Mouse (Mus musculus) forebrain, embryonic 16.5 days (tissue): ENCODE measurements at regions not wholly inside any gene's neighbourhood (a gene's known extent, or its start where the extent isn't known, plus 50 kb on each side); places are given as distances from the start of the nearest gene placed in this dataset.

Experiments used
- ATAC-seq: fragments of 200-750 bp; cut with Nextera tagmentation; 2 replicates; pipeline ENCODE4 v1.8.0; 2017; ENCODE audit warnings: mild to moderate bottlenecking, moderate library complexity
- H3K27ac ChIP-seq: fragments of 300-500 bp; sonication (generic); 2 replicates; pipeline ENCODE4 v1.5.1; 2014; ENCODE audit warnings: low read length, control low read depth
- H3K27me3 ChIP-seq: fragments of 300-500 bp; sonication (generic); replicated peaks from 2 replicates; pipeline ENCODE4 v1.6.1; 2014; ENCODE audit warnings: low read length; ENCODE audit not compliant: control insufficient read depth, insufficient read depth
- H3K36me3 ChIP-seq: fragments of 300-500 bp; sonication (generic); 2 replicates; pipeline ENCODE4 v1.6.1; 2014; ENCODE audit not compliant: control insufficient read depth, insufficient read depth
- H3K4me1 ChIP-seq: fragments of 300-500 bp; sonication (generic); replicated peaks from 2 replicates; pipeline ENCODE4 v1.6.1; 2014; ENCODE audit warnings: low read length; ENCODE audit not compliant: control insufficient read depth, insufficient read depth
- H3K4me2 ChIP-seq: fragments of 300-500 bp; sonication (generic); 2 replicates; pipeline ENCODE4 v1.6.1; 2014; ENCODE audit warnings: mild to moderate bottlenecking, low read length, control low read depth
- H3K4me3 ChIP-seq: fragments of 300-500 bp; sonication (generic); replicated peaks from 2 replicates; pipeline ENCODE4 v1.5.1; 2014; ENCODE audit warnings: mild to moderate bottlenecking, low read length, control low read depth
- H3K9ac ChIP-seq: fragments of 300-500 bp; sonication (generic); replicated peaks from 2 replicates; pipeline ENCODE4 v1.6.1; 2014; ENCODE audit warnings: low read depth, low read length, control low read depth
- H3K9me3 ChIP-seq: fragments of 300-500 bp; sonication (generic); 2 replicates; pipeline ENCODE4 v1.6.1; 2016; ENCODE audit warnings: low read length; ENCODE audit not compliant: control insufficient read depth
- WGBS: fragments of 180-500 bp; shearing (Covaris S2); extraction: QIAGEN DNeasy Blood & Tissue Kit; methylation state at CpG from one replicate; pipeline ENCODE4 v1.1.7; 2014; 5-methylcytosine and 5-hydroxymethylcytosine counted together

DNA sequence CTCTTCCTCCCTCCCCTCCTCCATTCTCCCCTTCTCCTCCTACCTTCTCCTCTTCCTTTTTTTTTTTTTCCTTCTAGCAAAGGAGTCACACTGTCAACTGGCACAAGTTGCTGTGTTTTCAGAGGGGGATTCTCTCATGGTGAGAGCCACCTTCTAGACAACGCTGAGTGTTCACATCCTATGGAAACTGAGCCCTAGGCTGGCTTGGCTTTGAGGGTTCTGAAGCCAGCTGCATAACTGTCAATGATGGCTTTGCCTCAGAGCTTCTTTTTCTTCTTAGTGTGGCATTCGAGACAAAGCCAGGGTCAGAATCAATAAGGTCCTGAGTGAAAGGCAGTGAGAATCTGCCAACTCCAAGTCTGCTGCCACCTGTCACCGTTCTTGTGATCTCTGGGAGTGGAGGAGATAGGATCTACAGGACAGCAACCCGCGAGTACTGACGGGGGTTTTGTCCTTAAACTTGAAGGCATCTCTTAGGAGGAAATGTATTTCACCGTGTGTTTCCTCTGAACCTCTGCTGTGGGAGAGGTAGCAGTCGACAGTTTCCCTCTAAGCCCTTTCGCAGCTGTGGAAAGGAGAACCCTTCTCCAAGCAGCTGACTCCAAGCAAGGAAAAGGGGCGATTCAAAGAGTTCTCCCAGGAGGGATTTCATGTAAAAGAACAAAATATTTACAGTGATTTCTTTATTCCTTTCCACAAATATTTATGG is 269.2 kb downstream of the Hivep2 start:
- H3K27me3 ChIP-seq, result no peaks in the 10 kb centered on the region
- no peak overlapping the region for H3K4me3 ChIP-seq
- H3K4me2 ChIP-seq, result no peak overlapping the region
- no peak overlapping the region for H3K27ac ChIP-seq
- no peak overlapping the region for H3K9ac ChIP-seq
- no peak for ATAC-seq
- H3K9me3 ChIP-seq, result no peaks in the 10 kb centered on the region
- H3K4me1 ChIP-seq, result peaks cover 3% of the 10 kb centered on the region; the same call in 1 of the 2 replicates
- 80% methylated on average over 10 of the region's 10 CpGs for WGBS
- no peaks in the 10 kb centered on the region for H3K36me3 ChIP-seq

DNA sequence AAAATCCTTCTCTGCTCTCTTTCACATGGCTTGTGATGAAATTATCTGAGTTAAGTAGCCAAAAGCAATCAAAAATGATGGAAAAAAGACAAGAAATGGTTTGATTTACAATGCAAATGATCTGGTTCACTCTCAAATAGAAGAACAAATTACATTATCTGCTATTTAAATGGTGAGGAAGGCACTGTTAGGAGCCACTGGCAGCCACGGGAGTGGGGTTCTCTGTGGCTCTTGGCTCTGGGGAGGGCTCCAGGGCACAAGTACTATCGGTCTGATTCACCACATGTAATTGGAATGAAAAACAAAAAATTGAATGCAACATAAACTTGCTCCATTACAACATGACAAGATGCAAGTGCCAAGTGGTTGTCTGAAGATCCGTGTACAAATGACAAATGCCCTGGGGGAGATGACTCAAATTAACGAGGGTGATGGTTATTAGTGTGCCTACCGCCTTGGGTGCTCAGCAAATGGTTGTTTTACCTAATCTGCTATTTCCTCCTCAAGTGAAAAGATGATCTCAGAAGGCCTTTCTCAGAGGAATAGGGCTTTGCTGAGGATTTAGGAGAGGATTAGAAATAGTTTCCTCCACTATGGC is 268.2 kb downstream of the Hivep2 start:
- no peak overlapping the region for H3K4me2 ChIP-seq
- H3K27ac ChIP-seq, result peak overlapping the region; percentile 44; the same call in 1 of the 2 replicates
- H3K36me3 ChIP-seq, result no peaks in the 10 kb centered on the region
- no peak overlapping the region for H3K9ac ChIP-seq
- no peaks in the 10 kb centered on the region for H3K9me3 ChIP-seq
- 29% methylated on average over 5 of the region's 5 CpGs for WGBS
- ATAC-seq, result peak; percentile 64
- H3K4me3 ChIP-seq, result no peak overlapping the region
- H3K4me1 ChIP-seq, result peaks cover 3% of the 10 kb centered on the region; the same call in 1 of the 2 replicates
- no peaks in the 10 kb centered on the region for H3K27me3 ChIP-seq

DNA sequence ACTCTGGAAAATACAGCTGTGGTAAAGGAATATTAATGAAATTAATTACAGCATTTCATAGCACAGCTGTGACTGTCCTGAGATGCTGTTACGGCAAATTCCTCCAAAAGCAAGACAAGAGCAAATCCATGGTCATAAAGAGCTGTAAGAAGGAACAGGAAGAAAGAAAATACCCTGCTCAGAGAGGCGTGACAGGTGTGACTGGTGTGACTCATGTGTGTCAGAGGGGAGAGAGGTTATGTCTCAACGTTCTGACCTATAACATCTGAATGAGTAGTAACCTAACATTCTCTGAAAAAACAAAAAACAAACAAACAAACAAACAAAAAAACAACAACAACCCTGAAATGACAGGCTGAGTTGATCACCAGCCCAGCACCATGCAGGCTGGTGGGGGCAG is 267.5 kb downstream of the Hivep2 start:
- H3K4me3 ChIP-seq, result no peak overlapping the region
- no peaks in the 10 kb centered on the region for H3K9me3 ChIP-seq
- H3K27me3 ChIP-seq, result no peaks in the 10 kb centered on the region
- WGBS, result 79% methylated on average over 3 of the region's 3 CpGs
- no peaks in the 10 kb centered on the region for H3K36me3 ChIP-seq
- no peak overlapping the region for H3K9ac ChIP-seq
- H3K4me2 ChIP-seq, result no peak overlapping the region
- H3K27ac ChIP-seq, result no peak overlapping the region; the same call in 1 of the 2 replicates
- no peak; the same call in 1 of the 2 replicates for ATAC-seq
- peaks cover 3% of the 10 kb centered on the region; the same call in 1 of the 2 replicates for H3K4me1 ChIP-seq

DNA sequence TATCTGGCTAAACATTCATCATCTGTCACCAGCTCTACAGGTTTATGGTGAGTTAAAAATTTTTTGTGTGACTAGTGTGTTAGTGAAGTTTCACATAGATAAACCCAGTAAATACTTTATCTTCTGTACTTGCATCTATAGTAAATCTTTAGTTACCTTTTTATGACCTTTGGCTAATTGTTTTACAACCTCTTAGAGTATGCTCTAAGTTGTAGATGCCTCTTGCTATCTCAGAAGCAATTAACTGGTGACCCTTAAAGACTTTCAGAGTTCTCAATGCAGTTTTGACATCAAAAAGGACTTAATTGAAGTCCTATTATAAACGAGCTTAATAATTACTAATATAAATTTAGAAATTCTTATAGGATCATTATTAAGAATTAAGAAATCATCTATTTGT is 265.6 kb downstream of the Hivep2 start:
- 73% methylated on average over 1 of the region's 1 CpGs for WGBS
- H3K4me1 ChIP-seq, result peaks cover 3% of the 10 kb centered on the region; the same call in 1 of the 2 replicates
- no peaks in the 10 kb centered on the region for H3K36me3 ChIP-seq
- H3K4me3 ChIP-seq, result no peak overlapping the region
- ATAC-seq, result no peak
- no peaks in the 10 kb centered on the region for H3K9me3 ChIP-seq
- no peaks in the 10 kb centered on the region for H3K27me3 ChIP-seq
- H3K27ac ChIP-seq, result no peak overlapping the region
- no peak overlapping the region for H3K4me2 ChIP-seq
- no peak overlapping the region for H3K9ac ChIP-seq

DNA sequence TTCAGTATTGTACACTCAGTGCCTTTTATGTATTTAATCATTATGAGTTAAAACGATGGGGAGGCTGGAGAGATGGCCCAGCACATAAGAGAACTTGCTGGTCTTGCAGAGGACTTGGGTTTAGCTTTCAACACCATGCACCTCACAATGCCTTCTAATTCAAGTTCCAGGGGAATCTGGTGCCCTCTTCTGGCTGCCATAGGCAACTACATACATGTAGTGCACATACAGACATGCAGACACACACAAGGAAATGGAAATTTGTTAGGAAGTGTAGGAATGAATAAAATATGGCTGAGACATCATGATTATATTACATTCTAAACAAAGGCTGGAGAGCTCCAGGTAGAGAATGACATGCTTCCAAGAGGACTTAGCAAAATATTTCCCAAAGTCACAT is 251.4 kb downstream of the Hivep2 start:
- Histone ChIP-seq H3K36me3 (no peaks in the 10 kb centered on the region), H3K4me3 (no peak overlapping the region), H3K4me2 (no peak overlapping the region), H3K27ac (no peak overlapping the region), H3K9me3 (no peaks in the 10 kb centered on the region), H3K9ac (no peak overlapping the region), H3K27me3 (no peaks in the 10 kb centered on the region), H3K4me1 (no peaks in the 10 kb centered on the region)
- ATAC-seq, result no peak
- WGBS, result 100% methylated on average over 1 of the region's 1 CpGs

DNA sequence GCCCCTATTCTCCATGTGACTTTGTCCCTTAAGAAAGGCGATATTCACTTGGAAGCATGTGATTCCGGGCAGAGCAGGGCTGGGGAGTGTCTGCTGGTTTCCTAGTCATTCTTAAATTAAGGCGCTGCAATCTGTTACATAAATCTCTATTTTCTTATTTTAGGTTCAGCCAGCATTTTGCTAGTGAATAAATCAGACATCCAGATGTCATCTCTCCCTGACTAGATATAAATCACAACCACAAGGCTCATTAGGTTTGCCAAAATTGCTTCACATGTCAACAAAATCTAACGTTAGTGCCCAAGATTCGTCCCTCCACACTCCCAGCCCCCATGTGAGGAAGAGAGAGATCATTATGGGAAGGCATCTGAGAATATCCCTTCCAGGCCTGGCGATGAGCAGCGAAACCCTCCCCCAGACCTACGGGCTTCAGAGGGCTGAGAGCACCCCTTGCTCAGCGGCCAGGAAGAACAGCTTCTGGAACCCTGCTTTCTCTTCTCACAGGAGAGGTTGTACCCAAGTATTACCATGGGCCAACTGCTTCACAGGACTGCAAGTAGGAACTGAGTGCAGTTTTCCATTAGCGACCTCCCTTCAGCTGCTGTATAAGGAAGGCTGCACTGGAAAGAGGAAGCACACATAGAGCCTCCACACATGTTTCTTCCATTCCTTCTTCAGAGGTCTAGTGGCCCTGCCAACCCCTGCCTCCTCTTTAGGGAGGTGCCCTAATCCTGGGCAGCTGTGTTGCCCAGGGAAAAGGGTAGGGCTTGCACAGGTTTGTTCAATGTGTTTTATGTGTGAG is 250.5 kb downstream of the Hivep2 start:
- no peaks in the 10 kb centered on the region for H3K9me3 ChIP-seq
- H3K4me3 ChIP-seq, result no peak overlapping the region
- H3K27me3 ChIP-seq, result no peaks in the 10 kb centered on the region
- H3K36me3 ChIP-seq, result no peaks in the 10 kb centered on the region
- no peaks in the 10 kb centered on the region for H3K4me1 ChIP-seq
- ATAC-seq, result peak; percentile 82
- H3K9ac ChIP-seq, result no peak overlapping the region
- H3K27ac ChIP-seq, result peak overlapping the region; percentile 79
- no peak overlapping the region for H3K4me2 ChIP-seq
- 68% methylated on average over 10 of the region's 10 CpGs for WGBS

DNA sequence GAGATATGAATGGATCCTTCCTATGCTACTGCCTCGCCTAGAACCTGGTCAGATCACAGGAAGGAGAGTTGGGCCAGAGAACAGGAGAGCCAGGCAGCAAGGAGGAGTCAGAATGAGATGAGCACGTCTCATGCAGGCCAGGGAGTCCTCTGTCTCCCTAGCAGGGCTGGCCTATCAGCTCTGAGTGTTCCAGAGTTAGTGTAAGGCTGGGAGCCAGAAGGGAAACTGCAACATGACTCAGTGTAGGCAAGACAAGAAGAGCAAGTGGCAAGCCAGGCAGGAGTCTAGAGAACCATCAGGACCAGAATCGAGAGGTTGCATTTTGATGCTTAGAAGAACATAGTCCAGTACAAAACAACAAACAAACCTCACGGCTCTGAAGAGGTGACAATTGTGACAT is 249.6 kb downstream of the Hivep2 start:
- no peaks in the 10 kb centered on the region for H3K4me1 ChIP-seq
- no peaks in the 10 kb centered on the region for H3K36me3 ChIP-seq

DNA sequence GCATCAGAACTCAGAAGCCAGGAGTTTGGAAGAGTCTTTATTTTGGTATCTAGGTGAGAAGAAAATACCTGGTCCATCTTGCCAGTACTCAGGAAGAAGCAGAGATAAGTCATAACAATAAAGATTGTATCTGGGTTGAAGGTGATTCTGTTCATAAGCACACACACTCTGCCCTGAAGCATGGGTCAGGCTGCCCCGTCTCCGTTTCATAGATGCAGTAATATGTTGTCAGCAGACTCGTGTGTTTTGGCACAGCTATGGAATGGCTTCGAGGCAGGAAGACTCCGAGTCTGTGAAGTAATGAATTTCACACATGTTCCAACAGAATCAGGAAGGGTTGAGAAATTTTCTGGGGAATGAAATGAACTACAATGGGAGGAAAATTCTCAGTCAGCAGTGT is 247.7 kb downstream of the Hivep2 start:
- 80% methylated on average over 5 of the region's 5 CpGs for WGBS
- H3K9ac ChIP-seq, result no peak overlapping the region

More for the DNA sequence above, 249.6 kb downstream of the Hivep2 start:
- H3K4me2 ChIP-seq, result no peak overlapping the region
- no peaks in the 10 kb centered on the region for H3K27me3 ChIP-seq
- H3K27ac ChIP-seq, result peak overlapping the region; percentile 77
- H3K4me3 ChIP-seq, result no peak overlapping the region
- no peak for ATAC-seq
- no peaks in the 10 kb centered on the region for H3K9me3 ChIP-seq
- WGBS, result 70% methylated on average over 4 of the region's 4 CpGs
- H3K9ac ChIP-seq, result no peak overlapping the region

DNA sequence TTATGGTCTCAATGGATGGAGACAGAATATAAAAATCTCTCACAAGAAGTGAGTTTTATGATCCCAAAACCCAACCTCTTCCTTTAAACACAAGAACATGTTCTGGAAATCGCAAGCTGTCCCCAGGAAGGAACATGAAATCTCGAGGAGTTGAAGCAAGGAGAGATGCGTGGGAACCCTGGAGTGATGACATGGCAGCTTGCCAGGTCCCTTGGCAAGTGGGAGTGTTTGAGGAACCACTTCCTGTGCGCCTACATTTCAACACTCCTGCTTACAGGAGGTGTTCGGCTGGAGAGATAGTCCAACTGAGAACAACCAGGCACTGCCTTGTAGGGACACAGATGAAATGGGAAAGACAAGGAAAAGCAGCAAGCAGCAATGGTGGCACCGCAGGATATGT is 246.1 kb downstream of the Hivep2 start:
- no peak overlapping the region for H3K9ac ChIP-seq
- H3K4me3 ChIP-seq, result no peak overlapping the region
- H3K9me3 ChIP-seq, result no peaks in the 10 kb centered on the region
- H3K27me3 ChIP-seq, result no peaks in the 10 kb centered on the region
- H3K4me2 ChIP-seq, result no peak overlapping the region
- H3K36me3 ChIP-seq, result no peaks in the 10 kb centered on the region
- peaks cover 10% of the 10 kb centered on the region for H3K4me1 ChIP-seq
- no peak for ATAC-seq
- 63% methylated on average over 6 of the region's 6 CpGs for WGBS
- no peak overlapping the region for H3K27ac ChIP-seq

More for the DNA sequence above, 247.7 kb downstream of the Hivep2 start:
- Histone ChIP-seq H3K36me3 (no peaks in the 10 kb centered on the region), H3K27me3 (no peaks in the 10 kb centered on the region), H3K4me2 (no peak overlapping the region), H3K4me1 (no peaks in the 10 kb centered on the region), H3K9me3 (no peaks in the 10 kb centered on the region), H3K4me3 (no peak overlapping the region), H3K27ac (no peak overlapping the region)
- no peak for ATAC-seq
